Mouse (Mus musculus): Measurements from ENCODE around the gene Nme6. TPM values are rescaled to one million over a fixed set of nuclear protein-coding genes. Genes with fewer than 3 reads are reported as not detected.
A peak's percentile ranks its signal among the peaks of the same experiment; 100 is the strongest.

Gene Nme6
- polyA plus RNA-seq, 1 experiment from 2014 or later, result 88.4 TPM

GRCm38 (mm10) chr9:109826181-109826580 is 6.4 kb upstream of the Nme6 start:
- WGBS, result 71% methylated on average over 5 of the region's 5 CpGs
- H3K4me2 ChIP-seq (replicated peaks), result no peak overlapping the region
- H3K9me3 ChIP-seq, result no peaks in the 10 kb centered on the region
- H3K4me1 ChIP-seq (replicated peaks), result no peaks in the 10 kb centered on the region
- H3K36me3 ChIP-seq, result no peaks in the 10 kb centered on the region
- ATAC-seq, result no peak
- no peak overlapping the region for H3K9ac ChIP-seq
- no peak overlapping the region for H3K27ac ChIP-seq
- H3K4me3 ChIP-seq (replicated peaks), result no peak overlapping the region
- H3K27me3 ChIP-seq (replicated peaks), result no peaks in the 10 kb centered on the region

GRCm38 (mm10) chr9:109833088-109833412 is 501 bp downstream of the Nme6 start:
- H3K9ac ChIP-seq, result peak overlapping the region; percentile 56
- H3K4me3 ChIP-seq (replicated peaks), result peak overlapping the region; percentile 54
- H3K27me3 ChIP-seq (replicated peaks), result no peaks in the 10 kb centered on the region
- H3K4me2 ChIP-seq (replicated peaks), result peak overlapping the region; percentile 90
- WGBS, result 6% methylated on average over 6 of the region's 6 CpGs
- H3K36me3 ChIP-seq, result no peaks in the 10 kb centered on the region
- ATAC-seq, result peak; percentile 65
- no peak overlapping the region for H3K27ac ChIP-seq
- peaks cover 4% of the 10 kb centered on the region for H3K4me1 ChIP-seq (replicated peaks)
- no peaks in the 10 kb centered on the region for H3K9me3 ChIP-seq

DNA sequence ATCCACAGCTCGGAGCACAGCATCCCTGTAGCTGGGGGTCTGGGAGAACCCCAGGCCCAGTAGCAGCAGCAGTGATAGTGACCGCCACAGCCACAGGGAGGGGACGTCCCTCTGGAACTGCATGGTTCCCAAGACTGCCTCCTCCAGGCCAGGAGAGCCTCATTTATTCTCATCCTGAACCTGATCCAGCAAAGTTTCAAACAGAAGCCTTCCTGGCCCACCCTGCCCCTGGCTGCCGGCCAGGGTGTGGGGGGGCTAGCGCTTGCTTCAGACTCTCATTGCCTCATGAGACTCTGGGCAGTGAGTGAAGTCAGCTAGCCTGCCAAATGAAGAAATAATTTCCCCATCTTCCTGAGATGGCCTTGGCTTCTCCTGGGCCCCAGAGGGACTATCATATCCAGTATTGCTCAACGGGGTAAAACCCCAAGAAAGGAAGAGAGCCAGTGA is 16.8 kb downstream of the Nme6 start, which contains the start of gene Camp:
TSS of gene Camp (minus strand) at position 306 of the 447 bp plus-strand sequence.
- no peaks in the 10 kb centered on the region for H3K27me3 ChIP-seq (replicated peaks)
- no peak within 1 kb of the TSS for H3K9ac ChIP-seq
- no peak within 1 kb of the TSS for H3K4me2 ChIP-seq (replicated peaks)
- no peaks in the 10 kb centered on the region for H3K9me3 ChIP-seq
- H3K36me3 ChIP-seq, result no peaks in the 10 kb centered on the region
- H3K27ac ChIP-seq, result no peak within 1 kb of the TSS
- H3K4me1 ChIP-seq (replicated peaks), result peaks cover 4% of the 10 kb centered on the region; the same call in 1 of the 2 replicates
- WGBS, result 59% methylated on average over 6 of the region's 6 CpGs
- H3K4me3 ChIP-seq (replicated peaks), result no peak within 1 kb of the TSS
- ATAC-seq, result peak; percentile 67

GRCm38 (mm10) chr9:109850099-109850498 is 17.6 kb downstream of the Nme6 start:
- no peak for ATAC-seq
- Histone ChIP-seq H3K27ac (no peak overlapping the region), H3K27me3 (replicated peaks) (no peaks in the 10 kb centered on the region), H3K9me3 (no peaks in the 10 kb centered on the region), H3K9ac (no peak overlapping the region), H3K4me1 (replicated peaks) (peaks cover 4% of the 10 kb centered on the region; the same call in 1 of the 2 replicates), H3K36me3 (no peaks in the 10 kb centered on the region), H3K4me3 (replicated peaks) (no peak overlapping the region), H3K4me2 (replicated peaks) (no peak overlapping the region)
- 96% methylated on average over 5 of the region's 5 CpGs for WGBS

GRCm38 (mm10) chr9:109854341-109854740 is 21.8 kb downstream of the Nme6 start:
- H3K4me3 ChIP-seq (replicated peaks), result no peak overlapping the region
- no peaks in the 10 kb centered on the region for H3K36me3 ChIP-seq
- WGBS, result 88% methylated on average over 2 of the region's 2 CpGs
- no peak overlapping the region for H3K27ac ChIP-seq
- no peak overlapping the region for H3K9ac ChIP-seq
- no peaks in the 10 kb centered on the region for H3K9me3 ChIP-seq
- no peaks in the 10 kb centered on the region for H3K27me3 ChIP-seq (replicated peaks)
- H3K4me2 ChIP-seq (replicated peaks), result no peak overlapping the region
- ATAC-seq, result no peak
- H3K4me1 ChIP-seq (replicated peaks), result peaks cover under 1% of the 10 kb centered on the region; the same call in 1 of the 2 replicates

- H3K4me2 ChIP-seq (replicated peaks), result no peak overlapping the region
- H3K9me3 ChIP-seq, result no peaks in the 10 kb centered on the region
- no peak overlapping the region for H3K4me3 ChIP-seq (replicated peaks)
- 61% methylated on average over 6 of the region's 6 CpGs for WGBS
- H3K36me3 ChIP-seq, result no peaks in the 10 kb centered on the region
- ATAC-seq, result 0 out of 2 replicates have a peak, but pooled peaks have one; percentile 41
- H3K27ac ChIP-seq, result no peak overlapping the region
- no peak overlapping the region for H3K9ac ChIP-seq
- H3K4me1 ChIP-seq (replicated peaks), result no peaks in the 10 kb centered on the region
- H3K27me3 ChIP-seq (replicated peaks), result no peaks in the 10 kb centered on the region
Measured at GRCm38 (mm10) chr9:109855947-109856346, 23.4 kb downstream of the Nme6 start.

- Histone ChIP-seq H3K4me1 (replicated peaks) (no peaks in the 10 kb centered on the region; the same call in 1 of the 2 replicates), H3K9ac (no peak overlapping the region), H3K27ac (no peak overlapping the region), H3K36me3 (no peaks in the 10 kb centered on the region), H3K9me3 (no peaks in the 10 kb centered on the region), H3K27me3 (replicated peaks) (no peaks in the 10 kb centered on the region), H3K4me2 (replicated peaks) (peak overlapping the region; percentile 47), H3K4me3 (replicated peaks) (no peak overlapping the region)
- 13% methylated on average over 20 of the region's 20 CpGs for WGBS
- ATAC-seq, result peak; percentile 84
Measured at GRCm38 (mm10) chr9:109862397-109863044, 30.0 kb downstream of the Nme6 start.

DNA sequence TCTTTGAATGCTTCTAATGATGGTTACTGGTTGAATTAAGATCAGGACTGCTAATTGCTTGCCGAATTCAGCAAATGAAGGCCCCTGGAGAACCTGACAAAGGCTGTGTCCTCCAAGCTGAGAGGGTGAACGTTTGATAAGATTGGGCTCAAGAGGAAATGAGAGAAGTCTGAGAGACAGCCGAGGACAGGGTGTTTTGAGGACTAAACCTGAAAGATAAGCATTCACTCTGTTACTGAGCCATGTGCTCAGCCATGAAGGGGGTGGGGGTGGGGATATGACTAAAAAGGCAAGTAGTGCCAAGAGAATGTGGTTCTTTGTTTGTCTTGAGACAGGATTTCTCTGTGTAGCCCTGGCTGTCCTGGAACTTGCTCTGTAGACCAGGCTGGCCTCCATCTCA is 30.5 kb downstream of the Nme6 start:
- no peak overlapping the region for H3K4me3 ChIP-seq (replicated peaks)
- H3K36me3 ChIP-seq, result no peaks in the 10 kb centered on the region
- ATAC-seq, result no peak
- H3K4me2 ChIP-seq (replicated peaks), result peak overlapping the region; percentile 47; the same call in 1 of the 2 replicates
- H3K27me3 ChIP-seq (replicated peaks), result no peaks in the 10 kb centered on the region
- no peak overlapping the region for H3K9ac ChIP-seq
- no peaks in the 10 kb centered on the region for H3K9me3 ChIP-seq
- no peaks in the 10 kb centered on the region; the same call in 1 of the 2 replicates for H3K4me1 ChIP-seq (replicated peaks)
- H3K27ac ChIP-seq, result no peak overlapping the region
- 49% methylated on average over 3 of the region's 3 CpGs for WGBS

DNA sequence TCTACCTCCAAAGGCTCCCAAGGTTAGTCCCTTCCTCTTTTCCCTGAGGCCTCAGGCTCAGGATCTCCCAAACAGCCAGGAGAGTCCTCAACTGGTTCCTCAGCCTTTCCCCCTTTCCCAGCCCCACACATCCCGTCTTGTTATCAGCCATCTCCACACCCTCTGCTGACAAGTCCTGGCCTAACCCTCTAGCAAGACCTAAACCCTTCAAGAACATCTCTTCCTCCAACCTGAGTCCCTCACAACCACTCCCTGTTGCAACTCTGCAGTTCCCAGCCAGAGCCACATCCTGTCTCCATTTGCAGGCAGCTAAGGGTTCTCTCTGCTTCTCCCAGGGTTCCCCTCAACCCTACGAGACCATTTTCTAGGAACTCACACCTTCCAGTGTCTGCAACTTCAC is 33.7 kb downstream of the Nme6 start:
- Histone ChIP-seq H3K27me3 (replicated peaks) (no peaks in the 10 kb centered on the region), H3K9ac (no peak overlapping the region), H3K4me1 (replicated peaks) (peaks cover 2% of the 10 kb centered on the region; the same call in 1 of the 2 replicates), H3K27ac (no peak overlapping the region), H3K36me3 (no peaks in the 10 kb centered on the region), H3K9me3 (no peaks in the 10 kb centered on the region), H3K4me2 (replicated peaks) (no peak overlapping the region), H3K4me3 (replicated peaks) (no peak overlapping the region)
- no peak for ATAC-seq
- 60% methylated on average over 2 of the region's 2 CpGs for WGBS

- ATAC-seq, result peak; percentile 19; the same call in 1 of the 2 replicates
- Histone ChIP-seq H3K9me3 (no peaks in the 10 kb centered on the region), H3K27ac (no peak overlapping the region), H3K36me3 (no peaks in the 10 kb centered on the region), H3K4me1 (replicated peaks) (0 out of 2 replicates have a peak, but pooled peaks cover 2% of the 10 kb centered on the region), H3K4me2 (replicated peaks) (peak overlapping the region; percentile 34), H3K9ac (no peak overlapping the region), H3K4me3 (replicated peaks) (no peak overlapping the region), H3K27me3 (replicated peaks) (no peaks in the 10 kb centered on the region)
- WGBS, result 22% methylated on average over 6 of the region's 6 CpGs
Measured at GRCm38 (mm10) chr9:109870983-109871572, 38.5 kb downstream of the Nme6 start.

DNA sequence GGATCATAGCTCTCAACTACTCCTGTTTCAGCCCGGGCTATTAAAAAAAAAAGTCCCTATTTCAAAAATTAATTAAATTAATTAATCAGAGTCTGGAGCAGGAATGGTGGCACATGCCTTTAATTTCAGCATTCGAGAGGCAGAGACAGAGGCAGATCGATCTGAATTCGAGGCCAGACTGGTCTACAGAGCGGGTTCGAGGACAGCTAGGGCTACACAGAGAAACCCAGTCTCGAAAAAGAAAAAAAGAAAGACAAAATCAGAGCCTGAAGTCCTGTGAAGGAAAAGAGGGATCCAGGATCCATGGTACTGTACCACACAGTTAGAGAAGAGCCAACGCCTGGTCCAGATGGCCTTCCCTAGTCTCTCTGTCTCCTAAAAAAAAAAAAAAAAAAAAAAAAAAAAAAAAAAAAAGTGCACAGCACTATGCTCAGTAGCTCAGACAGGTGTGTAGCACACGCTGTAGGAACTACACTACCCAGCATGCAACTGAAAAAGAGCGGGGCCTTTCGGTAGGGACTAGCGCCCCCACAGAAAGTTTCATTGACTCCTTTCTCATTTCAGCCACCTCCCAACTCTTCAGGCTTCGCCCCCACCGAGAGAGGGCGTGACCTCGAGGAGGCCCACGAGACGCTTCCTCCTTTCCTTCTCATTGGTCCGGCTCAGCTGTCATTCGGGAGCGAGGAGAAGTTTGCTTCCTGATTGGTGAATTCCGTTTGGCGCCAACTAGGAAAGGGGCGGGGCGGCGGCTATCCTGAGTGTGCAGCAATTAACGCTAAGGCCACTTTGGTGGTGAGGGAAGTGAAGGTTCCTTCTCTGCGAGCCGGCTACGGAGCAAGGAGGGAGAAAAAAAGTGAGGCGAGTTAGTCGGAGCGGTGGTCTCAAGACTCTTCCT is 42.5 kb downstream of the Nme6 start, which contains the start of gene Cdc25a:
TSS of gene Cdc25a (plus strand) at position 783 of the 895 bp plus-strand sequence.
- 5% methylated on average over 33 of the region's 33 CpGs for WGBS

More for the DNA sequence above, 42.5 kb downstream of the Nme6 start, which contains the start of gene Cdc25a:
- H3K27ac ChIP-seq, result peak within 1 kb of the TSS; percentile 92
- peak within 1 kb of the TSS; percentile 85 for H3K4me3 ChIP-seq (replicated peaks)
- H3K4me2 ChIP-seq (replicated peaks), result peak within 1 kb of the TSS; percentile 82
- ATAC-seq, result peak; percentile 88
- H3K9ac ChIP-seq, result peak within 1 kb of the TSS; percentile 93
- no peaks in the 10 kb centered on the region for H3K27me3 ChIP-seq (replicated peaks)
- no peaks in the 10 kb centered on the region for H3K9me3 ChIP-seq
- peaks cover 13% of the 10 kb centered on the region; the same call in 1 of the 2 replicates for H3K36me3 ChIP-seq
- H3K4me1 ChIP-seq (replicated peaks), result peaks cover 9% of the 10 kb centered on the region; the same call in 1 of the 2 replicates

All from intestine, embryonic 15.5 days (tissue).